Mouse (Mus musculus): ENCODE measurements around the gene B3gnt3.
"Not testable (repeated sequence)": the region's sequence is repeated elsewhere in the genome, so short reads cannot be mapped to it uniquely, and the experiment has no call there.

The B3gnt3 gene

DNA sequence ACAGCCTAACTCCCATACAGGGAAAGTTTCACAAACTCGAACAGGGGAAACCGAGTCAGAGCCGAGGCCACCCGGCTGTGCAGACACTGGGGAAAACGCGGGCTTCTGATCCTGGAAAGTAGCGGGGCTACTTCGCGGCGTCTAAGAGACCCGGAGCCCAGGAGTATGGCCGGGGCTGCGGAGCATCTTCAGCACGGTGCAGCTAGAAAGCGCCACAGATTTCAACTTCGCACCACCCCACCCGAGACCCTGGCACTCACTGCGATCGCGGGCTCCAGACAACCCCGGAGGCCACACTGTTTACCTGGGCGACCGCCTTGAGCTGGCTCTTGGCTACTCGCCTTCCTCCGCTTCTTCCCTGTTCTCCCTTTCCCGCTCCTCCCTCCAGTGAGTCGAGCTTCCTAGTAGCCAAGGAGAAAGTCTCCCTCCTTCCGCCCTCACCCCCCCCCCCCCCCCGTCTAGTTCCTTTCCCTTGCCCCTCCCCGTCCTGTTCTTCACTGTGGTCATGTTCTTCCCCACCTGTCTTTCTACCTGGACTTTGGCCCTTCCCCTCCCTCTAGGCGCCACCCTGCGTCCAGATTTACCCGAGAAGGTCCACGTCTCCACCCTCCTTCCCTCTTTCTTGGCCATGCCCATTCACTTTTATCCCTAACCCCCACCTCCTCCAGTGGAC, at the start of gene B3gnt3:
Gene B3gnt3 (minus strand): TSS at position 376 of the 673 bp plus-strand sequence.
- DNase-seq (ENCODE audit: low read depth), result no peak

DNA sequence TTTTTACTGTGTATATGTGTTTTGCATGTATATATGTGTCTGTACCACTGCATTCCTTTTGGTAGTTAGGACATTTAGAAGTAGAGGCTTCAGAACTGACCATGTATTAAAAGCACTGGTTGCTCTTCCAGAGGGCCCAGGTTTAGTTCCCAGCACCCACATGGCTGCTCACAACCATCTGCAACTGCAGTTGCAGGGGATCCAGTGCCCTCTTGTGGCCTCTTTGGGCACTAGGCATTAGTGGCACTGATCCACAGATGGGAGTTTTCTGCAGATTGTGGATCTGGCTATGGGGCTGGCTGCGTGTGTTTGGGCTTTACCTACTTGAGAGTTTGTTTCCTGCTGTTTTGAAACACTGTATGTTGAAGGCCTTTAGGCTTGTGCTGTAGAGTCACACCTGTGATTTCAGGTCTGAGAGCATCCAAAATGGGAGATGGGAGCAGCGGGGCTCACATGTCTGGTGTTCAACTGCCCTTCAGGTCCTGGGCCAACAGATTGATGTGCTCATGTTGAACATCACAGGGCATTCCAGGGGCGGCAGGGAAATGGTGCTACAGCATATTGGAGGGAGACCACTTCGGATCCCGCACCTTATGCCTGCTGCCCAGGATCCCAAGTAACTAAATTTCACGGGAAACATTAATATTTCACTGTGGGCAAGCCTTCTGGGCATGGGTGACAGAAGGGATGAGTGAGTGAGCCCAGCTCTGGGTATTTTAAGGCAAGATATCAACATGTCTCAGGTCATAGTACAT, 47.9 kb upstream of the B3gnt3 start:
- not testable (repeated sequence) for DNase-seq (ENCODE audit: low read depth)

DNA sequence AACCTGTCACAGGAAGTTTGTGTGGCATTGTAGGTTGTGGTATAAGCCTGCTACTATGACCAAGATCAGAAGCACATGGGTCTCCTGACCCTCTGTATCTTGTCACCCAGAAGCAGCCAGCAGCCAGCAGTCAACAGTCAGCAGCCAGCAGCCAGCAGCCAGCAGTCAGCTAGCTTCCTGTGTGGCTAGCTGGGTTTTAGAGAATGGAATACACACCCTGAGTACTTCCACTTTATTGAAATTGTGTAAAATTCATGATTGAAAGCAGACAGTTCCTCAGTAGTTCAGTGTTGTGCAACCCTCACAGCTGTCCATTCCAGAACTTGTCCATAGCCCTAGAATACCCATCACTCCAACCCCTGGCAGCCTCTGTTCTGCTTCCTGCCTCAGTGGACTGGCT, 45.5 kb upstream of the B3gnt3 start:
- DNase-seq (ENCODE audit: low read depth), result not testable (repeated sequence)

DNA sequence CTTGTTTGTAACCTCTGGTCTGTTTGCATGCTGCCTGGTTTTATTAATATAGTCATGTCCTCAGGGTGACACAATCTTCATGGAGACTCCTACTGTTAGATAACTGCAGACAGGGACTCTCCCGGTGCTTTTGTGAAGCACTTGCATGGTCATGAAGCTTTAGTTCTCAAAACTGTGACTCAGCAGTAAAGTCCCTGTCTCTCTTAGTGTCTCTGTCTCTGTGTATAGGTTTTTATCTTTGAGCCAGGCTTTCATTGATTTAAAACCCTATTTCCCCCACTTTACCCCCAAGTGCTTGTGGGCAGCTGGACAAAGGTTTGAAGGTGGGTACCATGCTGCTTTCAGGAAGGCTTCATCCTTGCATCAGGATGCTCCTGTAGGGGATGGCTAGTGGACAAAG, 43.7 kb upstream of the B3gnt3 start:
- no peak for DNase-seq (ENCODE audit: low read depth)

DNA sequence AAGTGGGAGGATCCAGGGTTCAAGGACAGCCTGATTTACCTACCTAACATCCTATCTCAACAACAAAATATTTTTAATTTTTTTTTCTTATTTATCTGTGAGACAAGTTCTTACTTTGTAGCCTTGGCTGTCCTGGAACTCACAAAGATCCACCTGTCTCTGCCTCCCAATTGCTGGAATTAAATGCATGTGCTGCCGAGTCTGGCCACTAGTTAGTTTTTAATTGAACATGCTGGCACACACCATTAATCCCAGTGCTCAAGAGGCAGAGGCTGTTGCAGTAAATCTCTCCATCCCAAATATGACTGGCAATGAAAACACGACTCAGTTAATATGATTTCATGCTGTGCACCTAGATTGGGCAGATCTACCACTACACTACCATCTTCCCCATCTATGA, 41.2 kb upstream of the B3gnt3 start:
- no peak for DNase-seq (ENCODE audit: low read depth)

DNA sequence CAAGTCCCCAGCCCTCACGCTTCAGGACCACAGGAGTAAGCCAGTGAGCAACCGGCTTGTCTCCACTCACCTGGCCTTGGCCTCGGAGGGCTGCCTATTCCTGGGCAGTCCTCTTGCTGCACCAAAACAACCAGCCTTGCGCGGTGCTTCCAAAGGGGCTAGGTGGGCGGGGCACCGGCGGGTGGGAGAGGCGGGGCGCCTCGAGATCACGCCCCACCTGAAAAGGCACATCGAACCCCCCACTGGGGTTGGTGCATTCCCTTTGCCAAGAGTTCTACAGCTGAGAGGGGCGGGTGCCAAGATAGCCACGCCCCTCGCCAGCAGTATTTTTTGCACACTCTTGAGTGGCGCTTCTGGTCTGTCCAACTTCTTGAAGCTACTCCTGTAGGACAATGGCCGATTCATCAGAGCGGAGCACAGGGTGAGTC, 40.1 kb upstream of the B3gnt3 start:
- no peak for DNase-seq (ENCODE audit: low read depth)

DNA sequence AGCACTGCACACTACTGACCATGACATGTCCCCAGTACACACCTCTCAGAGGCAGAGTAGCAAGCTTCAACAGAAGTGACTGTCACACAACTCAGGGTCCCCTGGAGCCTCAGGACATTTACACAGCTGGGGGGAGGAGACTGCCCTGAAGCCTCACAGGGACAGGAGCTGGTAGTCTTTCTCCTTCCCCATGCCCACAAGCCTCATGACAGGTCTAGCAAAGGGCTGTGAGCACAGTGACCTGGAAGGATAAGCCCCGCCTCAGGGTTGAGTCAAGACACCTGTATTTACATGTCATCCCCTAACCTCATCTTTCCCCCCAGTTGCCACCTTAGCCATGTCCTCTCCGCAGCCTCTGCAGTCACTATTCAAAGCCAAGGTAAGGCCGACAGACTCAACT, 39.6 kb upstream of the B3gnt3 start:
- no peak for DNase-seq (ENCODE audit: low read depth)

DNA sequence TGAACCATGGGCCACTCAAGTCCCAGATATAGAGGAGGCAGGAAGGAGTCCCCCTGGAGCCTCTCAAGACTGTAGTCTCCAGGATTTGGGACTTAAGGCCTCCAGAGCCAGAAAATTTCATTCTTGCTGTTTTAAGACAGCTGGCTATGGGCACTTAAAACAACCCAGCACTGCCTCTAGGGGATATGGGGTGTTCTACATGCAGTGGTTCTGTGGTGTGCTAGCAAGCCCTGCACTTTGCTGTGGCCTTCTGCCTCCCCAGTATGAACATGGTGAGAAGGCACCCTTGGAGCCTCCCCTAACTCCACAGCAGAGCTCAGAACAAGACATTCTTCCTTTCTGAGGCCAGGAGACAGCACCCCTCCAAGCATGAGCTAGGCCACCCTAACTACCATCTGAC, 36.7 kb upstream of the B3gnt3 start:
- DNase-seq (ENCODE audit: low read depth), result not testable (repeated sequence)

DNA sequence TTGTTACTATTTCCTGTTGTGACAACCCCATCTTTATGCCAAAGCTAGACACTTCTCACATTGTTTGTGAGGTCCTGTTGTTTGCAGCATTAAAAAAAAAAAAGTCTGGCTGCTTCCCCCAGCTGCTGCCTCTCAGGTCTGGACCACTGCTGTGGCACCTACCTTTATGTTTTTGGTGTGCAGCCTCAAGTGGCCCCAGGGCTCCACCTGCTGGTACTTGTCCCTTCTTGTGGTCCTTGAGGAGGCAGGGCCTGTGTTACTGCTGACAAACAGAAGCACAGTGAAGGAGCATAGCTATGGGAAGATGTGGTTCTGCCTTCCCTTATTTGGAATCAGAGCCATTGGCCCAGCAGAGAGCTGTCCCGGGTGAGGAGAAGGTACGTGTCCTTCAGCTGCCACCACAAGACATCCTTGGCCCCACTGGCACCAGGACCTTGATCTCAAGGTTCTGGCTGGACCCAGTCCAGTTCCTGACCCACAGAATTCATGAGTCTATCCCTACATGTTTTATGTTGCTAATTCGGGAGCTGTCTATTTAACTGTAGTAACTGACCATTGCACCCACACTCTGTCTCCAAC, 30.2 kb upstream of the B3gnt3 start:
- no peak for DNase-seq (ENCODE audit: low read depth)

DNA sequence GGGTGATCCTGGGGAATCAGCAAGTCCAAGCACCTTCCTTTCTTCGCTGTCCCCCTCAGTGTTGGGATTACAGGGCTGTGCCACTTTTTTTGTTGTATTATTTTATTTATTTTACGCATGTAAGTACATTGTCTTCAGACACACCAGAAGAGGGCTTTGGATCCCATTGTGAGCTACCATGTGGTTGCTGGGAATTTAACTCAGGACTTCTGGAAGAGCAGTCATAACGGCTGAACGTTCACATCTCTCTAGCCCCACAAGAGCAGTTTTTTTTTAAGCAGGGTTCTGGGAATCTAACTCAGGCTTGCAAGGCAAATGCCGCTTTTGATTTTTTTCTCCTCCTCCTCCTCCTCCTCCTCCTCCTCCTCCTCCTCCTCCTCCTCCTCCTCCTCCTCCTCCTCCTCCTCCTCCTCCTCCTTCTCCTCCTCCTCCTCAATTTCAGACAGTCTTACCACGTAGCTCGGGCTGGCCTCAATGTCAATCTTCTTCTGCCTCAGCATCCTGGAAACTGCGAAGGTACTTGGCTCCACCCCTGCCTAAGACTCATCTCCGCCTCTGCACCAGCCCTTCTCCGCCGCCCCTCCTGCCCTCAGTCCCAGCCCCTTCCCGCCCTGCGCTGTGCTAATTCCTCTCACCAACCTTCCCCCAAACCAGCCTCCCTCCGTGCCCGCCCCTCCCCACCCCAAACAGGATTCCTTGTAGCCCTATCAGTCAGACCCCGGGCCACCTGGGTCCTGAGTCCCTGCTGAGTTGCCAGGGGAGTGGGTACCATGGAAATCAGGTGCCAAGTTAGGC, 27.4 kb upstream of the B3gnt3 start:
- DNase-seq (ENCODE audit: low read depth), result no peak

DNA sequence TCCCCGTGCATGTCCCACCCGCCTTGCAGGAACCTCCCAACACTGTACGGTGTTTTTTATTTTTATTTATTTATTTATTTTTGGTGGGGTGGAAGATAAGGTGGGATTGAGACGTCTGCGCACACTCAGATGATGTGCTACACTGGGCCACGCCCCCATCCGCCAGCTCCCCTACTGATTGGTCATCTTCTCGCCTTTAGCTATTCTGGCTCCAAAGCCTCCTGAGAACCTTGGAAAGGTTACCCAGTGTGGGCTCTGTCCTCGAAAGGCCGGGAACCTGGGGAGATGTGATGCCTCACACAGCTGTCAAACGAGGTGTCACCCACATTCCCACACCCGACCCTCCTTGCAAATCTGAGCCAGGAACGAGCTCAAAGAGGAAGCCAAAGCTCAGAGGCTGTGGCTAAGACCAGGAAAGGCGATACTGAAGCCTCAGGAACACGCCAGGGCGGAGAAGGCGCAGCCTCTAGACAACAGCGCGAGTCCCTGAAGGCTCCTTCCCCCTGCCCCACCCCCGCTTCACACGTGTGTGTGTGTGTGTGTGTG, 26.7 kb upstream of the B3gnt3 start:
- no peak for DNase-seq (ENCODE audit: low read depth)

DNA sequence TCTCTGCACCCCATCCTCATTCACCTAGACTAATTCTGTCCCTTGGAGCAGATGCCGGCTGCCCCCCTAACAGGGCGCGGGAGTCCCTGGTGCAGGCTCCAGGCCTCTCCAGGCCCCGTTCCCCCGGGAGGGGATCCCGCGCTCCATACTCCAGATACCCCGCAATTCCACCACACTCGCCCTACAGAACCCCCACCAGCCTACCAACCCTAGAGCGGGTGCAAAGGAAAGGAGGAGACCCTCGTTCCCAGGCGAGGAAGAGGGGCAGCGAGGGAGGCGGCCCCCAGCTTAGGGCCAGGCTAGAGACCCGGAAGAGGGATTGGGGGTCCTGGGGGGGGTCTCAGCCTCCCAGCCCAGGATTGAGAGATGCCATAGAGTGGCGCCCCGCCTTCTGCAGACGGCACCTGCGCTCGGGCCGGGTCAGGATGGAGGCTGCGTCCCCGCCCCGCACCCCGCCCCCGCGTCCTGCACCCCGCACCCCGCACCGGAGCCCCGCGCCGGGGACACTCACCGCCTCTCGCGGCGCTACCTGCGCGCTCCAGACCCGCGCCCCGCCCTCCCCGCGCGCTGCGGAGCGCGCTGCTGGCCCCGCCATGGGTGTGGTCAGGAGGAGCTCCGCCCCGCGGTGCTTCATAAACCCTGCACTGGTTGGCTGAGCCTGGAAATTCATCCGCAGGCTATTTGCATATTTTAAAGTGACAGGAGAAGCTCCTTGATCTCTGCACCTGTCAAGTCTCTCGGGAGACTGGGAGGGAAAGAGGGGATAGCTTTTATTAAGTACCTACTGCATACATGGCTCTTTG, 23.7 kb upstream of the B3gnt3 start, which contains the start of gene Fcho1:
Gene Fcho1 (minus strand): TSS at position 595 of the 803 bp plus-strand sequence.
- no peak for DNase-seq (ENCODE audit: low read depth)

DNA sequence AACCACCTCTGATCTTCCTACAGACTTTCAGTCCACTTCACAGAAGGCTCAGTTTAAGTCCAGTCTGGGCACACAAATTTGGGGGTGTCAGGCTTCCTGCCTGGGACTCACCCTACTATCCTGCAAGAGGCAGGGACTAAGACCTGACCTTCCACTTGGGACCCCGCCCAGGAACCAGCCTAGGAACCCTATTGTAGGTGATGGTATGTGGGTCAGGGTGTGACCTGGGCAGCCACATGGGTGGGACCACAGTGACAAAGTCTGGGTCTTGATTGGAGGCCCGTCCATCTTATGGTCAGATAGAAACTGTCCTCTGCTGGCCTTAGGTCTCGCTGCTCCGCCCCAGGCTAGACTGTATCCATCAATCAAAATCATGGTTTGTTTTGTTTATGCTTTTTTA, 22.8 kb upstream of the B3gnt3 start:
- DNase-seq (ENCODE audit: low read depth), result no peak

DNA sequence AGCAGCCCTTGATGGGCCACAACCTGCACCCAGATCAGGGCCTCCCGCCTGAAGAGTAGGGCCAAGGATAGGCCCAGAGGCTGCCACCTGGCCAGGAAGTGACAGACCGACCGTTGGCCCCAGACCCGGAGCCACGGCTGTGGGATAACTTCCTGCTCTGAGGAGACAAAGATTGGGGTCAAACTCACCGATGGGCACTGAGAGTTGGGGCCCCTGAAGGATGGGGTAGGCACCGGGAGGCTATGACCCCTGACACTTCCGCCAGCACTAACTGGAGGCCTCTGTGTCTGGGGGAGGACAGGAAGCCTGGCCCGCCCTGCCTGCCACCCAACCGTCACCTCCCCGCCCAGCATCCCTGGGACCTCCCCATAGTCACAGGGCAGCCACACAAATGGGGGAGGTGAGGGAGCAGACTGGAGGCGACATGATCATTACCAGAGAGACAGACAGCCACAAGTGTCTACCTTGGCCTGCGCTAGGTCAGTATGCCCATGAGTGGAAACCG, 21.5 kb upstream of the B3gnt3 start:
- no peak for DNase-seq (ENCODE audit: low read depth)

DNA sequence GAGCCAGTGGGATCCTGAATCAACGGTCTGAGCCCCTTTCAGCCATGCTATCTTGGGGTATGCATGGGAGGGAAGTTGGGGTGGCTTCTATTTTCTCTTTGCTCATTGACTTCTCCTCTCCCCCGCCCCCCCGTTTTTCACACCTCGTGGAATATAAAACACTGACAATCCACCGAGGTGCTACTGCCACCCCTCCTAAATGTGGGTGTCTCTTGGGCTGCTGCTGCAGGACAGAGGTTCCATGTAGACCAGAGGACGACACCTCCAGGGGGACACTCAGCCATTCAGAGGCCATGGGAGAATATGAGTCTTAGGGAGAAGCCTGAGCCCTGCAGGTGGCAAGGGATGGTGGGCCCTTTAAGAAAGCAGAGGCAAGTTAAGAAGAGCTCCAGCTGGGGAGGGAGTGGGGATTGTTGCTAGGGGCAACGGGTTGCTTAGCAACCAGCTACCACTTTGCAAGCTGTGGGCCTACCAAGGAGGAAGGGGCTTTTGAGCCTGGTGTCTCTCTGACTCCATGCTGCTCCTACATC, 18.4 kb upstream of the B3gnt3 start:
- no peak for DNase-seq (ENCODE audit: low read depth)

DNA sequence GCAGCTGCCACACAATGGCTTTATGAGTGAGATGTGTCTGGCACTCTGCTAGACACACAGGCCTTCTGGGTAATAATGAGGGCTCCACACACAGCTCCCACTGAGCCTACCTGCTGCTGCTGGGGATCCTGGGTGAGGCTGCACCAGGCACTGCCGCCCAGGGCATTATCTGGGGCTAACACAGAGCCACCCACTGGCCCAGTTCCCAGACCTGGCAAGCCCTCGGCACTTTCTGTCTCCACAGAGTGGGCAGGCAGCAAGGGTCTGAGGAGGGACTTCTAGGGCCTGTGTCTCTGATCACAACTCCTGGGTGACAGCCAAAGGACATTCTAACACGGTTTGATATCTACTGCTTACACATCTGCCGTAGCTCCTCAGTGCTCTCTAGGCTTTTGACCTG, 17.6 kb upstream of the B3gnt3 start:
- no peak for DNase-seq (ENCODE audit: low read depth)

DNA sequence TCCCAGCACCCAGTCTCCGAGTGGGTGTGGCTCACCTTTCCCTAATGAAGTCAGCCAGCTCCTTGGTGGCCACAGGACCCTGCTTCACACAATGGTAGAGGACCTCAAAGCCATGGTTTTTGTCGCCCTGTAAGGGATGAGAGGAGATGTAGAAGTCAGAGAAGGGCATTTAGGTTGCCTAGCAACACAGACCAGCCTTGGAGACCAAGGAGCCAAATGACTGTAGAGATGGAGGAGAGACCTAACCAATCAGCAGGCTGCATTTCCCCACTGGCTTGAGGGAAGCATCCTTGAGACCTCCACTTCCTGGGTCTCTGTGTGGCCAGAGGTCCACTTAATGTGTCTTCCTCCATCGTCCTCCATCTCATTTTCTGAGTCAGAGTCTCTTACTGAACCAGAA, 16.7 kb upstream of the B3gnt3 start:
- DNase-seq (ENCODE audit: low read depth), result no peak

DNA sequence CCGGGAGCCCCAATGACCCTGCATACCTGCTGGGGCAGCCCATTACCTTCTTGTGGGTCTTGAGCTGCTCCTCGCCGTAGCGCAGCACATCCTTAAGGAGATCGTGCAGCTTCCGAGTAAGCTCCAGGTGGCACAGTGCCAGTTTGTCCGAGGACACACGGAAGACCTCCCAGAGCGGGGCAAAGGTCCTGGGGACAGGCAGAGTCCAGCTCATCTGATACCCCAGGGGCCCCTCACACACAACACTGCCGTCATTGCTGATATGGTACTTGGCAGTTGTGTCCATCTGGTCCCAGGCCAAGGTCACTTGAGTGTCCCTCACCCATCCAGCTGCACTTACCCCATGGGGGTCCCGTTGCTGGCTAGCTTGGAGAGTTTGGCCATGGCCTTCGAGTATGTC, 15.5 kb upstream of the B3gnt3 start:
- DNase-seq (ENCODE audit: low read depth), result no peak

DNA sequence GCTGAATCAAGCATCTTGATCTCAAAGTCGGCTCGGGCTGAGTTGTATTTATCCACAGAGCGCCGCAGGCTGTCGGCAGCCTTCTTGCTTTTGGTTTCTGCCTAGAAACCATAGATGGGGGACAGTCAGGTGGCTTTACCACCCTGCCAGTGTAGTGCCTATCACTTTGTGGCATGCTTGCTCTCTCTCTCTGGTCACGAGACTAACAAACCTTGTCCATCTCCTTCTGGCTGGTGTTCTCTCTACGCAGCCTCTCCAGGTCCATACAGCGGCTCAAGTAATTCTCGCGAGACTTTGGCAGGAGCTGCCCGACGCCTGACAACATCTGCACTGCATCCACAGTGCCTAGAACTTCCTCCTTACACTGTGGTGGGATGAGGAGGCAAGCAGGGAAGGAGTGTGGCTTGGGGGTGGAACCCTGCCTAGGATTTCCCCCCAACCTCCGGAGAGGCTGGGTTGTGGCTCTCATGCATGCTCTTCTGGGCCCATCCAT, 15.0 kb upstream of the B3gnt3 start:
- no peak for DNase-seq (ENCODE audit: low read depth)

DNA sequence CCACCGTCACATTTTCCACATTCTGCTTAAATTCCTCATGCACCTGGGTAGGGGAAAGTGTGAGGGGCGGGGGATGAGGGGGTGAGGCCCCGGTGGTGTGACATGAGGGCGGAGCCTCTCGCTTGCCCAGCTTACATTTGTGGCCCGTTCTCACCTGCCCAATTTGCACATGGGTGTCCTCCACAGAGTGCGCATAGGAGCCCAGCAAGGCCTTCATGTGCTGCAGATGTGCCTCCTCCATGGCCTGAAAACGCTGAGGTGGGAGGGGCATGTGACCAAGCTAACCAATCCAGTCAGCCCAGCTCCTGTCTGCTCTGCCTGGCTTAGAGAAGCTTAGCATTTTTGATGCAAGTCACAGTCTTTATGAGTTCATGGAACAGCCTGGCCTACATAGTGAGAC, 13.9 kb upstream of the B3gnt3 start:
- DNase-seq (ENCODE audit: low read depth), result no peak

DNA sequence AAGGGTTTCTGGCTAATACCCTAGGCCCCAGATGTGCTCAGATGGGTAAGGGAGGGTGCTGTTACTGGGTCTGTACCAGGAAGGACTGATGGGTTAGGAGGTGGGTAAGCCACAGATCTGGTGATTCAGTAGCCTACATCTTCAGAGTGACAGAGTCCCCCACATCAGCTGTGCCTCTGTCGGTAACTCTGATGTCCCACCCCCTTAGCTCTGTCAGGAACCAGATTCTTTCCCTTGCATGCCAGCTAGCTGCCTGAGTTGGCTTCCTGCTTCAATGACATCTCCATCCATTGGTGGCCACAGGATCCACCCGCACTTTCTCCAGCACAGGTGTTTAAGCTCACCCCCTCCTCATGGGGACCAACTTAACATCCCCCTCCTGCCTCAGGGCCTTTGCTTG, 10.0 kb upstream of the B3gnt3 start:
- no peak for DNase-seq (ENCODE audit: low read depth)

Measured in fibroblast of lung, adult 2 months (primary cell).